Mouse (Mus musculus) left cerebral cortex, postnatal 10 days (tissue): ENCODE measurements at regions not wholly inside any gene's neighbourhood (a gene's known extent, or its start where the extent isn't known, plus 50 kb on each side); places are given as distances from the start of the nearest gene placed in this dataset.

Source experiments
- DNase-seq, 2 experiments: peaks; one replicate each; pipeline ENCODE4 v3.0.0; 2021 to 2022; ENCODE audit warnings: low spot score in 2 of 2, mixed read lengths in 1 of 2; ENCODE audit errors: extremely low spot score in 1 of 2
- intact Hi-C: fragments of 180-260 bp; cut with DNase I; formaldehyde crosslinking; loops from one replicate; pipeline ENCODE4 v1.15.1; 2025

GRCm38 (mm10) chr12:50281615-50282014, 367.3 kb downstream of the Prkd1 start:
- intact Hi-C loops = loop anchor here (10.0 kb wide), 1 partner anchor 327 kb away; no protein-coding TSS in a partner anchor
- DNase-seq = no peak
